Mouse (Mus musculus) brain, embryonic 18.5 days (tissue): ENCODE data around the gene Nppb.

ENCODE experiments used
- DNase-seq: peaks from one replicate; pipeline ENCODE4 v3.0.0-alpha.2; 2012; ENCODE audit warnings: low read depth, low spot score

The Nppb gene

DNA sequence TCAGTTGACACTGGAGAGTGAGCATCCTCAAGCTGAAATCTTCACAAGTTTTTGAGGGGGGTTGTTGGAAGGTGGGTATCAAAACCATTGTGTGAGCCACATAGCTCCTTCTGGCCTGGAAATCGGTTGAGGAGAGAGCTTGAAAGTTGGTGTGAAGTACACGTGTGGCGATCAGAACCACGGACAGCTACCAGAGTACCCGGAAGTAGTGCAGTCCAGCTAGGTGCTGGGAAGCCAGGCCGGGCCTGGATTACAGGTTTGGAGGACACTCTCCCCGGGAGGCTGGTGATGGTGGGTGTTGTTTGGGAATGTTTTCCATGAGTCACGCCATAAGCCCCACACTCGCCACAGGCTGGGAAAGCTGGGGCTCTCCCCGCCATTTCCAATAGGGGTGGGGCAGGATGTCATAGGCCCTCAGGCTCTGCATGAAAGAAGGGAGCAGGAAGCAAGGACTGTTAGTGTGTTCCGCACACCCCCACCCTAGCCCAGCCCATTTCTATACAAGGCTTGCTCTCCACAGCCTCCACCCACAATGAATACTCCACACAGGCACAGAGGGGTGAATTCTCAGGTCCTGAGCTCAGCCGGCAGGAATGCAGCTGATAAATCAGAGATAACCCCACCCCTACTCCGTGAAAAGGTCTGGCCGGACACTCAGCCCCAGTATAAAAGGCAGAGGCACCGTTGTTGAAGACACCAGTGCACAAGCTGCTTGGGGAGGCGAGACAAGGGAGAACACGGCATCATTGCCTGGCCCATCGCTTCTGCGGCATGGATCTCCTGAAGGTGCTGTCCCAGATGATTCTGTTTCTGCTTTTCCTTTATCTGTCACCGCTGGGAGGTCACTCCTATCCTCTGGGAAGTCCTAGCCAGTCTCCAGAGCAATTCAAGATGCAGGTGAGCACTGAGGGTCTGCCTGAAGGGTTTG lies at the start of gene Nppb:
Gene Nppb, plus strand, starts transcription at position 584 of the 928 bp plus-strand sequence.
- no peak for DNase-seq

DNA sequence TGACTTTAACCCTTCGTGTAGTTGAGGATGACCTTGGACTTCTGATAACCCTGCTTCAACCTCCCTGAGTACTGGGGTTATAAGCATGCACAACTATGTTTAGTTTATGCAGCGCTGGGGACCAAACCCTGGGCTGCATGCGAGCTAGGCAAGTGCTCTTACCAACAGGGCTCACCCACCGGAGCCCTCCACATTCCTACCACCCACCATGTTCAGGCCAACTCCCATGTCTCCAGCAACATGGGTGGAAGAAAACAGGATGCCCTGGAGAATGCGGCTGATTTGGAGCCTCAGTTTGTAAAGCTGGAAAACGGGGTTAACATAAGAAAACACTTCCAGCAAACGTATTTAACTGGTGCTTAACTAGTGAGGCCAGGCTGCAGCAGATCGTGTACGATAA lies 49.7 kb upstream of the Nppb start:
- DNase-seq, result no peak

DNA sequence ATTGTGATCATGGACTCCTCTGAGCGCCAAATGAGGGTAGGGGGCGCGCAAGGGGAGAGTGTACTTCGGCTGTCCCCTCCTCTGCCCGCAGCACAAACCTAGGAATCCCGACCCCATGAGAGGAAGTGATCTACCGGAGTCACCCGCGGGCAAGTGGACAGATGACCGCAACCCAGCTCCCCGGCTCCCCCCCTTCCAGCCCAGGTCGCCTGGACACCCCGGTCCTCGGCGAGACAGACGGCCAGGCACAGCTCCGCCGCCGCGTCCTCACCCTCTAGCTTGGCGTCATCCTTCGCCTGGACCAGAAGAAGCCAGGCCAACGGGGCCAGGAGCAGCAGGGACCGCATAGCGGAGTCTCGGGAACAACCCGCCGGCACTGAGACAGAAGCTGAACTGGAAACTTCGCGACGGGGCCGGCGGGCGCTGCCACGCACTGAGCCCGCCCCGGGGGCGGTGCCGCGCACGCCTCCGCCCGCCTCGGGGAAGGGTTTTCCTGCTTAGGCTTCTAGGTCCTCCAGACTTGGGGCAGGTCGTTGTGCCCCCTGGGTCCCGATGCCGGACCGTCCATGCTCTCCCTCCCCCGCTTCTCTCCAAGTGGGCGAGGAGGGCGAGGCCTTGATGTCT lies 49.1 kb upstream of the Nppb start, which contains the start of gene Plod1:
Gene Plod1, minus strand, starts transcription at position 437 of the 624 bp plus-strand sequence.
- DNase-seq, result no peak

DNA sequence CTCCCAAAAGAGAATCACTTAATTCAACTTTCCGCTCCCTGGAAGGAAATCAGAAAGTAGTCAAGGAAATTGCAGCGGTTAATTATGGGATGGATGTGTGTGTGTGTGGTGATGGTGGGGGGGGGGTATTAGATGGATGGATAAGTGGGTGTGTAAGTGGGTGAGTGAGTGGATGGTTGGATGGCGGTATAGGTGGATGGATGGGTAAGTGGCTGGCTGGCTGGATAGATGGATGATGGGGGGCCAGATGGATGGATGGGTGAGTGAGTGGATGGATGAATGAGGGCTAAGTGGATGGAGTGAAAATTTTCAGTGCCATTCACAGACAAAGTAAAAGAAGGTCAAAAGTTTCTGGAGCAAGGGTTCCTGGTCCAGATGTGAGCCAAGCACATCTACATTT lies 48.6 kb upstream of the Nppb start:
- DNase-seq, result no peak

DNA sequence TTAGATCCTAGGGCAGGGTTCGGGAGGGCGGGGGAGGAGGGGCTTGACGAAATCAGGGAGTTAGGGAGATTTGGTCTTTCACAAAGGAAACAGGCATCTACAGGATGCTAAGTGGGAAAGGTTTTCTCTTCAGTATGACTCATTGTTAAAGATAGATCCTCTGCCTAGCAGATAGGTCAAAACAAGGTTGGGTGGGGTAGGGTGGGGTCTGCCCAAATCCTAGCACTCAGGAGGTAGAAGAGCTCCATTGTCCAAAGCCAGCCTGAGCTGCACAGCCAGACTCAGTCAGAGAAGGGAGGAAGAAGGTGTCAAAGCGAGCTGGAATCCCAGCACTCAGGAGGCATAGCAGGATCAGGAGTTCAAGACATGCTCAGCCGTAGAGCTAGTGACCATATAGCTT lies 48.1 kb upstream of the Nppb start:
- no peak for DNase-seq

DNA sequence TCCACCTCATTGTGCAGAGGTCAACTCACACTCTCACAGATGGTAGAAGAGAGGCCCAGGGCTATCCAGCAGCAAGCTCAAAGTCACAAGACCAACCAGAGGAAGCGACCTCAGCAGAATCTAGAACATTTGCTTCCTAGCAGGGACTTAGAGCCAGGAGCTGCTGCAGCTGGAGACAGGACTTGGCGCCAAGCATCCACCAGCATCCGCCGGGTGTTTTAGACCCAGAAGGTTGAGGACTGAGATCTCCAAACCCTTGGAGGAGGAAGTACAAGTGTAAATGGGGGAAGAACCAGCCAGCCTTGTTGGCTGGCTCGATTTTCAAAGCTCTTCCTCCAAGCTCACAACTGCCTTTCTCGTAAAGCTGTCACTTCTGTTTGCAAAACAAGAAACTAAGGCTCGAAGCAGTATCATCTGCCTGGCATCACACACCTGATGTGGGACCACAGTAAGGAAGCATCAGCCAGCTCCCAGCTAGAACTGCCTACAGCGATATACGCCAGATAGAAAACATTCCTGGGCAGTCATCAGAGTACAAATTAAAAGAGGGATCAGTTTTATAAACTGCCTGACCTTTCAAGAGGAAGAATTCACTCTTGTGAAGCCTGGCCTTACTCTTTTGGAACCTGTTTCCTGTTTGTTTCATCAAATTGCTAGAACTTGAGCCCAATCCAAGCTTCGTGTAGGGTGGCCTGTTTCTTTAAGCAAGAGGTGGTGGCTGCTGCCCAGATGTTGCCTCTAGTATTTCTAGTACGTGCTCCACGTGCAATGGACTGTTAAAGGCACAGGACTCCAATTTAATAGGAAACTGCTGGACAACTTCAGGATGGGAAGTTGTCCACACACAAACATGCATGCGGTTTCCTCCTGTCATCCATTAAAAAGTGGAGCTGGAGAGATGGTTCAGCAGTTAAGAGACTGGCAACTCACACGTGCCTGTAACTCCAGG lies 47.2 kb upstream of the Nppb start:
- DNase-seq, result no peak

DNA sequence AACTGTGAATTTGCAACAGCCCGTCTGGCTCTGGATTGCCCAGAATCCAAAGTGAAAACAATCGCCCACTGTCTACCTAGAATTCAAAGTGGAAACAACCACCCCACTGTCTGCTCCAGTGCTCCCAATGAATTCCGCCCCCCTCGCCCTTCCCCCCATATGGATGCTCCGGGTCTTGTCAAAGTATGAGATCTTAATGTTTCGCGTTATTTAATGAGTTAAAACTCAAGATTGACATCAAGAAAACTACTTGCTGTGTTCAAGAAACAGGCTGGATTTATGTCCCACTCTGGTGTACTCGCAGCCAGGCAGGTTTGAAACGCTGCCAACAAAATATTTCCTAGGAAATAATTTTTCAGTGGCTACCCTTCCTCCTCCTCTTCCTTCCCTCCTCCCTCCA lies 45.5 kb upstream of the Nppb start:
- DNase-seq, result no peak

DNA sequence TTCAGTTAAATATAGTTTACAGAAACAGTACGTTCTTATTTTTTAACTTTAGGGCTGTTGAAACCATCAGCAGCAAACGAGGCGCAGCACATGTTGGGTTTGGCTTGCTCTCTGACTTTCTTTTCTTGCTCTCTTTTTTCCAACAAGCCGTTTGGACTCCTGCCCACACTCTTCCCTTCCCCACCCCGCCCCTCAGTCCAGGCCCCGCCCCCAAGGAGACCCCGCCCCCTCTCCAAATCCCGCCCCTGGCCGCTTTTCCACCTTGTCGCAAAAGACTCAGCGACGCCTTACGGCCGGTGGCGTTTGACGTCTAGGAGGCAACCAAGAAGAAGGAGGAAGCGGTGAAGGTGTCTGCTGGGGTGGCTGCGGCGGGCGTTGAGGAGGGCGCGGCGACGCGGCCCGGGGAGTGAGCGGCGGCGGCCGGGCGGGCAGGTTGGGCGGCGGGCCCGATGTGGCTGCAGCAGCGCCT lies 45.0 kb upstream of the Nppb start, which contains the start of gene 2510039O18Rik:
Gene 2510039O18Rik, plus strand, starts transcription at position 320 of the 469 bp plus-strand sequence.
- DNase-seq, result peak; percentile 76

DNA sequence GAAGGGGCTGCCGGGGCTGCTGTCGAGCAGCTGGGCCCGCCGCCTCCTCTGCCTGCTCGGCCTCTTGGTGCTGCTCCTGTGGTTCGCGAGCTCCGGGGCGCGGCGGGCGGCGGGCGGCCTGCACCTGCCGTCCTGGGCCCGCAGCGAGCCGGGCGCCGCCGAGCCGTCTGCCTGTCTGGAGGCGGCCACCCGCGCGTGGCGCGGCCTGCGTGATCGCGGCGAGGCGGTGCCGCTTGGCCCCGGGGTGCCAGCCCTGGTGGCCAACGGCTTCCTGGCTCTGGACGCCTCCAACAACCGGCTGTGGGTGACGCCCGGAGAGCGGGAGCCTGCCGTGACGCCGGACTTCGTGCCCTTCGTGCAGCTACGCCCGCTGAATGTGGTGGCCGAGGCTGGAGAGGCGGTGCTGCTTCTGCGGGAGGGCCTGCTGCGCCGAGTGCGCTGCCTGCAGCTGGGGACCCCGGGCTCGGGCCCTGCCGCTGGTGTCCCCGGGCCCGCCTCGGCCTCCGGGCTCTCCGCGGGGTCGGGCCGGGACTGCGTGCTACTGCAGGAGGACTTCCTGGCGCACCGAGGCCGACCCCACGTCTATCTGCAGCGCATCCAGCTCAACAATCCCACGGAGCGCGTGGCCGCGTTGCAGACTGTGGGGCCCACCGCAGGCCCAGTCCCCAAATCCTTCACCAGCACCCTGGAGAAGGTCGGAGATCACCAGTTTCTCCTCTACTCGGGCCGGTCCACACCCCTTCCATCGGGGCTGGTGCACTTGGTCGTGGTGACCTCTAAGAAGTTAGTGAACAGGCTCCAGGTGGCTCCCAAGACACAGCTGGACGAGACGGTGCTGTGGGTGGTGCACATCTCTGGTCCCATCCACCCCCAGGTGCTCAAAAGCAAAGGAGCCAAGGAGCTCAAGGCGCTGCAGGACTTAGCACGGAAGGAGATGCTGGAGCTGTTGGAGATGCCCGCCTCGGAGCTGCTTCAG lies 44.3 kb upstream of the Nppb start:
- DNase-seq, result no peak

DNA sequence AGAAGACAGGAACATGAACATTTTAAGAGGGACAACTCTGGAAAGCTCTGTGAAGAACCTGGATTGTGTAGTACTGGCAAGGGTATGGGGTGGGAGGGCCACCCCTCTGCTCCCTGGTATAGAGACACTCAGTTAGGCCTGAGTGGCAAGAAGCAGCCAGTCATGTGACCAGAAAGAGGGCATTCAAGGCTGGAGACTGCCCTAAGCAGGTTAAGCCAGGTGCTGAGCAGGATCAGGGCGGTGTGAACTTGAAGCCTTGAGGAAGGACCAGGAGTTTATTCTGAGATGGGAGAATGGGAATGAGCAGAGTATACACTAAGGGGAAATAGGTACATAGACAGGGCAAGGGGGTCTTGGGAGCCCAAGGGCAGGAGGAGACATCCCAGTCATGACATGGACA lies 42.6 kb upstream of the Nppb start:
- DNase-seq, result no peak

DNA sequence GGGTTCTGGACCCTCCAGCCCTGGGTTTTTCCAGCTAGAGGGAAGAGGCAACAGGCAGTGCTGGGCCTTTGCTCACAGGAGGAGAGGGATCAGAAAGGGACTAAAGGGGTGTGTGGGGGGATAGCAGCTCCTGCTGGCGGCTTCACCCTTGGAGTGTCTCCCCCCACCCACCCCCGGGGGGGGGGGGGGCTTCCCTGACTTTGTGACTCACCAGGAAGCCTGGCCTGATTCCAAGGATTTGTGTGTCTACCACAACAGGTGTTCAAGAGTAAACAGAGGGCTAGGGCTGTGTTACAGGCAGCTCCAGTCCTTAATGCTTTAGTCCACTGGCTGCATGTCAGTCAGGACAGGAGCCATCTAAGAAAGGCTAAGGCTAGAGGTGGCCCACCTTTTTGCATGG lies 38.1 kb upstream of the Nppb start:
- DNase-seq, result no peak

DNA sequence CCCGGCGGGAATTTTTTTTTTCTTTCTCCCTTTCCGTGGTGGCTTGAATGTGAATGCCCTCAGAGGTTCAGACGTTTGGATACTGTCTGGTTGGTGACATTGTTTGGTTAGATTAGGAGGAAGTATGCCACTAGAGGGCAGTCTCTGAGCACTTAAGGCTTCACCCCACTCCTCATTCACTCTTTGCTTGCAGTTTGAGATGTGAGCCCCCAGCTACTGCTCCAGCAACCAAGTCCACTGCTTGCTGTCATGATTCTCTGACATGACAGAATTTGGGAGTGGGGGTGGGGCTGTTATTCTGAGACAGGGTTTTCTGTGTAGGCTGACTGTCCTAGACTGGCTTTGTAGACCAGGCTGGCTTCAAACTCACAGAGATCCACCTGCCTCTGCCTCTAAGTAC lies 32.0 kb upstream of the Nppb start:
- no peak for DNase-seq

DNA sequence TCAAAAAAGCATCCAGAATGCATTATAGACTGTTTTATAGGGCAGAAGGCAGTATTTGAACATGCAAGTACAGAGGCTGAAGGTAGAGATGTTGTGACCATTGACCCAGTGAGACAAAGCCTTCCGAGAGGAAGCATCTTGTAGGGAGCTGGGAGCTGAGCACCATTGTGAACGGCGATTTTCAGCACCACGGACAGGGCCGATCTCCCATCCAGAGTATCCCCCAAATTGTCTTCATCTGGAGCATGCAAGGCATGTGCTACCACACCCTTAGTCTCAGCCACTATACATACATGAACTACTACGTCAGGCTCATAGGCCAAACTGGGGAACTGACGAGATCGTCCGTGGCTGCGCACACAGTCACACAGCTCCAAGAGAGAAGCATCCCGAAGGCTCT lies 28.4 kb upstream of the Nppb start:
- no peak for DNase-seq

DNA sequence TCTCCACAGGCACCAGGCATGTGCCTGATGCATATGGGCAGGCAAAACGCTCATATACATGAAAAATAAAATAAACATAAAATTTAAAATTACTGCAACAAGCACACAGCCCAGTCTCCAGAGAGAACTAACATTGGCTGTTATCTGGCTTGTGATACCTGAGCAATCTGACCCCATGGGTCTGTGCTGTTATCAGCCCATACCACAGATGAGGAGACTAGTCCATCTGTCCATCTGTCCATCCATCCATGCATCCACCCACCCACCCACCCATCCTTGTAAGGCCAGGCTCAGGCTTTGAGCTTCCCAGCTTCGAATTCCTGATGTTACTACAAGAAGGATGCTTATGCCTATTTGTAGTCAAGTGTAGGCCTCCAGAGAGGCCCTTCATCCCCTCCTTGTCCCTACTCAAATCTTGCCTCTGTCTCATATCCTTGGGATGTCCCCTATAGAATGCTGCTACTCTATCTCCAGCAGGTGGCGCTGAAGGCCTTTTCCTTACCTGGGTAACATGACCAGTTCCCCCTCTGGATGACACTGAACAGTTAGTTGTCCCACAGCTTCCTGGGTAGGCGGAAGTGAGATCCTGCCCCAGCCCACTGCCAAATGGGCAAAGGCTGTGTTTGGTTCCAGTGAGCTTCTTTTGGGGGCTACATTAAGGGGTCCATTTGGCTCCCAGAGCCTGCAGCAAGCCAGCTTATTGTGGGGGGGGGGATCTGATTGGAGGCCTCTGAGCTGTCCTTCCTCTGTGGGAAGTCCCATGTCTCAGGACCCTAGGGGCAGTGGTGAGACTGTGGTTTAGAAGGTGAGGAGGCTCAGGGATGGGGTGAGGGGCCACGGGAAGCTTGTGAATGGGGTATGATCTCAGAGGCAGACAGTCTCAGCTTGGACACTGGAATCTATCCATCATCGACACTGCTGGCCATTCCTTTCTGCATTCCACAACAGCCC lies 25.4 kb upstream of the Nppb start:
- DNase-seq, result no peak

DNA sequence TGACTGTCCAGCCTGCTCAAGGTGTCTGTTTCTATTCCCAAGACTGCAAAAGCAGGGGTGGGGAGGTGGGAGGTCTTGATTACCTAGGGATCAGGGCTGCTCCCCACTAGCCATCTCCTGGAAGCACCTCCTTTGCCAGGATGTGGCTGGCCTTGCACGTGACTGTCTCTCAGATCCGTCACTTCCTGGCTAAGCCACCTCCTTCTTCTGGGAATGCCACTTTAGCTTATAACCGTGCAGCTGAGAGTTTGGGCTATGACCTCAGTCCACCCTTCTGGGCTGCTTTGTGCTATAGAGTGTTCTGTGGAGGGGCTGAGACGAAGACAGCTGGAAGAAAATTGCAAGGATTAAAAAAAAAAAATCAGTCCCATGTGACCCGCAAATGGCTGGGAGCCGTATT lies 22.8 kb upstream of the Nppb start:
- DNase-seq, result no peak

DNA sequence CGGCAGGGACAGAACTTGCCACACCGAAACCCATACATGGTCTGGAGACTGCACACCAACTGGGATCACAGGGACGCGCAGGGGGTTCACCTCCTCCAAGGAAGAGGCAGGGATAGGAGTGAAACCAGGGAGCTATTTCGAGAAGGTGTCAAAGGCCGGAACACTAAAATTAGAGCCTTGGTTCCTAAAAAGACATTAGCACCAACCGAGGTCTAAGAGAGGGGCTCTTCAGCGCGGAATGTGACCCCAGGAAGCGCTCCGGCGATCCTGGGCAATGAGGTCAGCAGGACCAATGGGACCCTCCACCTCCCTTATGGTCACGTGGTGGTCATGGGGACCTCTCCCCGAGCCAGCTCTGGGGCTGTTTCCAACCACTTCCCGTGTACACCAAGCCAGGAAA lies 22.0 kb upstream of the Nppb start:
- no peak for DNase-seq

DNA sequence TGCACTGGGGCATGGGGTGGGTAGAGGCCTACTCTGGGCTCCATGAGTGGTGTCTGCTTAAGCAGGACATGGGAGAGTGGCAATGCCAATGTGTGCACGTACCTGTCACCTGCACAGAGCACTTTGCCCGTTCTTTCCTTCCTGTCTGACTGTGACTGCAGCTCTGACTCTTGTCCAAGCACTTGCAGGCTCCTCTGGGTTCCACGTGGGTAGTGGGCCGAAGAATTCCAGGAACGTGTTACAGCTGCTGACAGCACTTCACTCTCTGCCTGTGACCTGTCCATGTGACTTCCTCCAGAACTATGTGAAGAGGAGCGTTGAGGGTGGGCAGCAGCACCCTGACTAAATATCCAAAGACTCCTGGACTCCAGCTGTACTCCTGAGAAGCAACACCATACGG lies 19.9 kb upstream of the Nppb start:
- DNase-seq, result no peak

DNA sequence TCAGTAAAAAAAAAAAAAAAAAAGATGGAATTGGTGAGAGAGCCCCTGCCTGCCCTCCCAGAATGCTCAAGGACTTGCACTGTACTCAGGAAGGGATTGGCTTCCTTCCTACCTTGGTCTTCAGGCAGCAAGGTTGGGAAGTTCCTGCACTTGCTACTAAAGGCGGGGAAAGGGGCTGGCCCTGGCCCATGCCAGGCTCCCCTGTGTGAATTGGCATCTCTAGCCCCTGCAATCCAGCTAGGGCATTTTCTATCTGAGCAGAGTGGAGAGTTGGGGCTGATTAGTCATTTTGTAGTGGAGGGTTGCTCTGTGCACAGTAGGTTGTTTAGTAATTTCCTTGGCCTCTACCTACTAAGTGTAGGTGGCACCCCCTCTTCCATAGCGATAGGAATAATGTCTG lies 16.8 kb upstream of the Nppb start:
- no peak for DNase-seq

DNA sequence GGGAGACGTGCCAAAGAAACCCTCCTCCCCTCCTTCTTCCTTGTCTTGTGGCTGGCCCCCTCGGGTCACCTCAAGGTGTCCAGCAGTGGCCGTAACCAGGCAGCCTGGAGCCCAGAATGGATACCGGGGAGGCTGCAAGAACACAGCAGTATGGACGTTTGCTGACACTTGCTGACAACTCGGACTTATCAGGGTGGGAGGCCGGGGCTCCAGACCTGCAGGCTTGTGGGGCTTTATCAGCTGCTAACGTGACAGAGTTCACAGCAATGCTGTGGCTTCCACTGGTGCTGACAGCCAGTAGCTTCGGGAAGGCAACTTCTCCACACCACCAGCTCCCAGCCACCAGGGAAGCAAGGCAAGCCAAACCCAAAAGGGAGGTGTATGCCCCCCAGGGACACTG lies 16.3 kb upstream of the Nppb start:
- no peak for DNase-seq
